22 mouse cellular contexts compared by ENCODE assay signal in the genomic region with DNA sequence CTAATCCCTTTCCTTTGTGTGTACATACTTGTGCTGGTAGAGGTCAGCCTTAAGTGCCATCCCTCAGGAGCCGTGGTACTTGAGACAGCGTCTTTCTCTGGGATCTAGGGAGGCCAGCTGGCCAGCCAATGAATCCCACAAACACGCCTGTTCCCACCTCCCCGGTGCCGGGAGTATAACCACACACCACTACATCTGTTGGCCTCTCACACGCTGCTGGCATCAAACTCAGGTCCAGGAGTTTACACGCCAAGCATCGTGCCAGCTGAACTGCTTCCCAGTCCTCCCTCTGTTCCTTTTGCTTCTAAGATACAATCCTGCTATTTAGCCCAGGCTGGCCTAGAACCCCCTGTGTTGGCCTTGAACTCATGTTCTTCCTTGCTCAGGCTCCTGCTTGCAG. TPM values are rescaled to one million over a fixed set of nuclear protein-coding genes. Genes with fewer than 3 reads are reported as not detected.
A peak's percentile ranks its signal among the peaks of the same experiment; 100 is the strongest.
DNase-seq lines count a peak whose midpoint lies in the region; ATAC-seq and TF ChIP-seq lines count a peak whose summit lies in the region.
"Had no signal": no experiment of that assay in that cellular context is flagged by ENCODE, and none has a peak within 500 bp of the region (broad histone marks: within the 10 kb centered on the region; RNA-seq: fewer than 3 reads in every experiment).

No protein-coding gene starts in this region.

- TF ChIP-seq CTCF in C2C12 (IDR thresholded peaks at IDR 0.05; ENCODE audit: control insufficient read depth, insufficient read depth, insufficient read length) = no peak

- H3K36me3 ChIP-seq in forebrain, embryonic 10.5 days (replicated peaks) = no peaks in the 10 kb centered on the region
- no peaks in the 10 kb centered on the region for H3K36me3 ChIP-seq in forebrain, embryonic 15.5 days
- H3K36me3 ChIP-seq in C2C12 (ENCODE audit: control insufficient read depth, insufficient read depth) = no peaks in the 10 kb centered on the region
- no peaks in the 10 kb centered on the region for H3K36me3 ChIP-seq in limb, embryonic 15.5 days
- H3K36me3 ChIP-seq: embryonic facial prominence, embryonic 12.5 days; heart, embryonic 10.5 days; heart, embryonic 15.5 days; hindbrain, embryonic 13.5 days; intestine, embryonic 15.5 days had no signal

- no peak for ATAC-seq in forebrain, embryonic 15.5 days (replicated peaks)
- ATAC-seq in limb, embryonic 15.5 days (ENCODE audit: insufficient number of reproducible peaks, low FRiP score, low TSS enrichment, low read depth) = no peak; the same call in 1 of the 2 replicates
- ATAC-seq: activated CD4-positive, CD25-positive, alpha-beta regulatory T cell, adult 4 months; intestine, embryonic 15.5 days; Patski had no signal

- H3ac ChIP-seq in C2C12 (ENCODE audit: control insufficient read depth, insufficient read length, low read depth) = no peak overlapping the region

- no peak overlapping the region for H3K4me2 ChIP-seq in forebrain, embryonic 15.5 days (replicated peaks)
- H3K4me2 ChIP-seq in limb, embryonic 15.5 days = no peak overlapping the region
- H3K4me2 ChIP-seq: embryonic facial prominence, embryonic 12.5 days; heart, embryonic 15.5 days; hindbrain, embryonic 13.5 days; intestine, embryonic 15.5 days had no signal

- H3K79me2 ChIP-seq in C2C12 (ENCODE audit: control insufficient read depth, insufficient read depth) = no peaks in the 10 kb centered on the region

- no peak overlapping the region for H3K27ac ChIP-seq in forebrain, embryonic 10.5 days
- H3K27ac ChIP-seq in forebrain, embryonic 15.5 days (replicated peaks) = no peak overlapping the region
- 0 out of 2 replicates have a peak overlapping the region, but pooled peaks have one; percentile 47 for H3K27ac ChIP-seq in limb, embryonic 15.5 days
- H3K27ac ChIP-seq: embryonic facial prominence, embryonic 12.5 days; heart, embryonic 10.5 days; heart, embryonic 15.5 days; hindbrain, embryonic 13.5 days; intestine, embryonic 15.5 days had no signal

- peak; percentile 11 for DNase-seq in forebrain, embryonic 10.5 days (ENCODE audit: extremely low spot score, low spot score)
- peak; percentile 73 for DNase-seq in 3134 (ENCODE audit: extremely low read depth, insufficient read length, low spot score)
- DNase-seq in embryo, embryonic 11 days = no peak
- DNase-seq in embryo, embryonic 9.5 days (ENCODE audit: extremely low spot score) = no peak
- DNase-seq: adrenal gland, postnatal 14 days; B cell, adult 2 months; cerebellum, adult 2 months; cerebellum, postnatal 36 days; gastrocnemius, postnatal 36 days; heart, adult 18-20 months; heart, postnatal 14 days; kidney, adult 2 months had no signal

- no peak overlapping the region for H3K4me3 ChIP-seq in forebrain, embryonic 10.5 days
- H3K4me3 ChIP-seq in forebrain, embryonic 15.5 days = no peak overlapping the region
- no peak overlapping the region for H3K4me3 ChIP-seq in C2C12 (ENCODE audit: insufficient read depth, poor library complexity, severe bottlenecking)
- H3K4me3 ChIP-seq in limb, embryonic 15.5 days = no peak overlapping the region
- H3K4me3 ChIP-seq: embryonic facial prominence, embryonic 12.5 days; heart, embryonic 10.5 days; heart, embryonic 15.5 days; hindbrain, embryonic 13.5 days; intestine, embryonic 15.5 days had no signal

- H3K79me3 ChIP-seq in C2C12 (ENCODE audit: low read depth) = no peaks in the 10 kb centered on the region

- no peaks in the 10 kb centered on the region for H3K9me3 ChIP-seq in forebrain, embryonic 10.5 days
- H3K9me3 ChIP-seq in forebrain, embryonic 15.5 days = no peaks in the 10 kb centered on the region
- H3K9me3 ChIP-seq in limb, embryonic 15.5 days = no peaks in the 10 kb centered on the region
- H3K9me3 ChIP-seq: embryonic facial prominence, embryonic 12.5 days; heart, embryonic 10.5 days; heart, embryonic 15.5 days; hindbrain, embryonic 13.5 days; intestine, embryonic 15.5 days had no signal

- 95% methylated on average over 8 of the region's 8 CpGs for WGBS in forebrain, embryonic 10.5 days
- 82% methylated on average over 8 of the region's 8 CpGs for WGBS in forebrain, embryonic 15.5 days
- WGBS in limb, embryonic 15.5 days = 73% methylated on average over 8 of the region's 8 CpGs

- no peaks in the 10 kb centered on the region for H3K27me3 ChIP-seq in forebrain, embryonic 10.5 days (ENCODE audit: poor library complexity, severe bottlenecking)
- H3K27me3 ChIP-seq in forebrain, embryonic 15.5 days = no peaks in the 10 kb centered on the region
- no peaks in the 10 kb centered on the region for H3K27me3 ChIP-seq in C2C12 (ENCODE audit: control insufficient read depth, insufficient read depth, insufficient read length)
- no peaks in the 10 kb centered on the region for H3K27me3 ChIP-seq in limb, embryonic 15.5 days
- H3K27me3 ChIP-seq: embryonic facial prominence, embryonic 12.5 days; heart, embryonic 15.5 days; hindbrain, embryonic 13.5 days; intestine, embryonic 15.5 days; Patski had no signal

- H3K4me1 ChIP-seq in forebrain, embryonic 10.5 days = no peaks in the 10 kb centered on the region
- no peaks in the 10 kb centered on the region for H3K4me1 ChIP-seq in forebrain, embryonic 15.5 days
- H3K4me1 ChIP-seq in limb, embryonic 15.5 days = 0 out of 2 replicates have a peak, but pooled peaks cover 5% of the 10 kb centered on the region
- H3K4me1 ChIP-seq: embryonic facial prominence, embryonic 12.5 days; heart, embryonic 10.5 days; heart, embryonic 15.5 days; hindbrain, embryonic 13.5 days; intestine, embryonic 15.5 days had no signal

- no peak overlapping the region for H3K9ac ChIP-seq in forebrain, embryonic 15.5 days (replicated peaks)
- H3K9ac ChIP-seq in limb, embryonic 15.5 days = no peak overlapping the region
- H3K9ac ChIP-seq: embryonic facial prominence, embryonic 12.5 days; heart, embryonic 15.5 days; hindbrain, embryonic 13.5 days; intestine, embryonic 15.5 days had no signal

TF ChIP-seq in C2C12, 6 proteins besides CTCF, POLR2A, EP300 and RAD21:
- no peak for TF ChIP-seq MAX (IDR thresholded peaks at IDR 0.05)
- TF ChIP-seq MYOG (IDR thresholded peaks at IDR 0.05; ENCODE audit: control insufficient read depth, extremely low read depth, insufficient read length) = no peak
- TF ChIP-seq MYOD1 (IDR thresholded peaks at IDR 0.05; ENCODE audit: control insufficient read depth, insufficient read length, low read depth) = peak; percentile 23
- no peak for TF ChIP-seq USF1 (IDR thresholded peaks at IDR 0.05; ENCODE audit: low read depth)
TF ChIP-seq in C2C12: peak in this region for 1.

RNA-seq across cellular contexts. Expression of gene Susd5, which starts 54.2 kb away (rescaled TPM):
- polyA plus RNA-seq in forebrain, embryonic 10.5 days (2016; fragmentation: Nextera tagmentation; extraction: Ambion mirVana) = 0.17 and 0.22 TPM in 2 replicates
- polyA plus RNA-seq in forebrain, embryonic 15.5 days (2015; fragmentation: Nextera tagmentation; extraction: Ambion mirVana) = 0.04 TPM in 1 of 2 replicates, not detected in the other
- polyA plus RNA-seq in C2C12 (2012; fragmentation: generic; extraction: Trizol) = 0.50 TPM
- 22.9 and 23.9 TPM in 2 replicates for polyA plus RNA-seq in limb, embryonic 15.5 days (2015; fragmentation: Nextera tagmentation; extraction: Ambion mirVana)
- polyA plus RNA-seq: activated CD4-positive, CD25-positive, alpha-beta regulatory T cell, adult 4 months; Patski had no signal

Comparison
In these comparisons a context has a peak if more than half of its experiments do, and no peak if none do; other contexts are left out.
1. DNase-seq: peak in forebrain, embryonic 10.5 days (single experiment) and 3134 (single experiment); none in embryo, embryonic 11 days (single experiment) and embryo, embryonic 9.5 days (single experiment).
2. RNA of gene Susd5, which starts 54.2 kb away (polyA plus RNA-seq): 22.9 to 23.9 TPM in limb, embryonic 15.5 days; 0.50 TPM in C2C12 (single experiment), 0.17 to 0.22 TPM in forebrain, embryonic 10.5 days and 0.04 TPM in forebrain, embryonic 15.5 days; every median in the first group is over 10 times any median in the second.